Mouse (Mus musculus) hindbrain, postnatal 0 days (tissue): ENCODE results near the gene Supt16. TPM values are rescaled to one million over a fixed set of nuclear protein-coding genes. Genes with fewer than 3 reads are reported as not detected.

Experiments used
- ATAC-seq: fragments of 200-750 bp; cut with Nextera tagmentation; 2 replicates; pipeline ENCODE4 v1.8.0; 2017; ENCODE audit warnings: mild to moderate bottlenecking, moderate TSS enrichment, moderate library complexity
- DNase-seq: peaks from one replicate; pipeline ENCODE4 v3.0.0-alpha.2; 2015; ENCODE audit warnings: low spot score
- H3K27ac ChIP-seq: fragments of 300-500 bp; sonication (generic); 2 replicates; pipeline ENCODE4 v1.5.1; 2014; ENCODE audit warnings: mild to moderate bottlenecking
- H3K27me3 ChIP-seq: fragments of 300-500 bp; sonication (generic); 2 replicates; pipeline ENCODE4 v1.6.1; 2014; ENCODE audit warnings: low read length, mixed read lengths; ENCODE audit not compliant: insufficient read depth
- H3K36me3 ChIP-seq: fragments of 300-500 bp; sonication (generic); 2 replicates; pipeline ENCODE4 v1.6.1; 2014; ENCODE audit warnings: low read length, mixed read lengths; ENCODE audit not compliant: insufficient read depth
- H3K4me1 ChIP-seq: fragments of 300-500 bp; sonication (generic); 2 replicates; pipeline ENCODE4 v1.6.1; 2014; ENCODE audit warnings: antibody characterized with exemption, low read length, mixed read lengths; ENCODE audit not compliant: insufficient read depth
- H3K4me2 ChIP-seq: fragments of 300-500 bp; sonication (generic); 2 replicates; pipeline ENCODE4 v1.6.1; 2014; ENCODE audit warnings: low read depth, mild to moderate bottlenecking, low read length, moderate library complexity, mixed read lengths
- H3K4me3 ChIP-seq: fragments of 300-500 bp; sonication (generic); 2 replicates; pipeline ENCODE4 v1.5.1; 2014; ENCODE audit warnings: low read length
- H3K9ac ChIP-seq: fragments of 300-500 bp; sonication (generic); replicated peaks from 2 replicates; pipeline ENCODE4 v1.6.1; 2014; ENCODE audit warnings: mild to moderate bottlenecking, low read length, moderate library complexity, mixed read lengths
- H3K9me3 ChIP-seq: fragments of 300-500 bp; sonication (generic); 2 replicates; pipeline ENCODE4 v1.6.1; 2016; ENCODE audit warnings: low read length, mixed read lengths
- CTCF ChIP-seq: IDR thresholded peaks from 2 replicates; pipeline ENCODE4 v1.5.1; 2016; ENCODE audit warnings: antibody characterized with exemption, control low read depth, low read depth
- WGBS: fragments of 180-500 bp; shearing (Covaris S2); extraction: QIAGEN DNeasy Blood & Tissue Kit; methylation state at CpG from one replicate; pipeline ENCODE4 v1.1.7; 2014; 5-methylcytosine and 5-hydroxymethylcytosine counted together
- polyA plus RNA-seq: library from polyadenylated mRNA; unstranded; fragments of >200 nt; fragmentation: Nextera tagmentation; extraction: Ambion mirVana; gene quantifications from 2 replicates; pipeline ENCODE4 v1.2.1, GENCODE M21; 2015
- total RNA-seq: library from RNA; depleted of rRNA; stranded (reverse); fragments of >200 nt; gene quantifications from 2 replicates; pipeline ENCODE4 v1.2.3, GENCODE M21; 2014

Supt16 gene
- total and polyA plus RNA-seq, 2 experiments from 2014 or later, result 28.4 to 43.8 TPM

GRCm38 (mm10) chr14:52190740-52191359, 6.4 kb downstream of the Supt16 start:
- Histone ChIP-seq H3K9me3 (no peaks in the 10 kb centered on the region), H3K4me3 (no peak overlapping the region), H3K36me3 (0 out of 2 replicates have a peak, but pooled peaks cover 4% of the 10 kb centered on the region), H3K27ac (no peak overlapping the region), H3K4me2 (no peak overlapping the region), H3K9ac (no peak overlapping the region), H3K4me1 (no peaks in the 10 kb centered on the region), H3K27me3 (no peaks in the 10 kb centered on the region)
- ATAC-seq (no peak), DNase-seq (peak; percentile 46)
- peak; percentile 67 for TF ChIP-seq CTCF

GRCm38 (mm10) chr14:52189519-52189918, 7.7 kb downstream of the Supt16 start:
- no peaks in the 10 kb centered on the region for H3K27me3 ChIP-seq
- no peak overlapping the region for H3K4me3 ChIP-seq
- H3K27ac ChIP-seq, result no peak overlapping the region
- no peak overlapping the region for H3K9ac ChIP-seq
- 67% methylated on average over 2 of the region's 2 CpGs for WGBS
- TF ChIP-seq CTCF, result peak; percentile 52
- H3K36me3 ChIP-seq, result 0 out of 2 replicates have a peak, but pooled peaks cover 4% of the 10 kb centered on the region
- H3K4me1 ChIP-seq, result no peaks in the 10 kb centered on the region
- DNase-seq (peak; percentile 20), ATAC-seq (no peak)
- H3K4me2 ChIP-seq, result no peak overlapping the region
- H3K9me3 ChIP-seq, result no peaks in the 10 kb centered on the region

GRCm38 (mm10) chr14:52188788-52189187, 8.4 kb downstream of the Supt16 start:
- no peaks in the 10 kb centered on the region for H3K9me3 ChIP-seq

GRCm38 (mm10) chr14:52166571-52166970, 30.6 kb downstream of the Supt16 start:
- WGBS, result 88% methylated on average over 2 of the region's 2 CpGs
- no peak for ATAC-seq
- H3K27me3 ChIP-seq, result no peaks in the 10 kb centered on the region
- H3K9me3 ChIP-seq, result no peaks in the 10 kb centered on the region
- H3K4me1 ChIP-seq, result no peaks in the 10 kb centered on the region
- no peak for DNase-seq
- no peak overlapping the region for H3K4me3 ChIP-seq
- H3K36me3 ChIP-seq, result peaks cover 49% of the 10 kb centered on the region
- no peak for TF ChIP-seq CTCF
- no peak overlapping the region for H3K4me2 ChIP-seq
- H3K9ac ChIP-seq, result no peak overlapping the region
- H3K27ac ChIP-seq, result no peak overlapping the region

More at GRCm38 (mm10) chr14:52188788-52189187, 8.4 kb downstream of the Supt16 start:
- Histone ChIP-seq H3K9ac (no peak overlapping the region), H3K27me3 (no peaks in the 10 kb centered on the region), H3K4me1 (no peaks in the 10 kb centered on the region), H3K4me3 (no peak overlapping the region), H3K27ac (no peak overlapping the region), H3K4me2 (no peak overlapping the region), H3K36me3 (0 out of 2 replicates have a peak, but pooled peaks cover 4% of the 10 kb centered on the region)
- 88% methylated on average over 1 of the region's 1 CpGs for WGBS
- TF ChIP-seq CTCF, result no peak
- ATAC-seq (no peak), DNase-seq (no peak)

DNA sequence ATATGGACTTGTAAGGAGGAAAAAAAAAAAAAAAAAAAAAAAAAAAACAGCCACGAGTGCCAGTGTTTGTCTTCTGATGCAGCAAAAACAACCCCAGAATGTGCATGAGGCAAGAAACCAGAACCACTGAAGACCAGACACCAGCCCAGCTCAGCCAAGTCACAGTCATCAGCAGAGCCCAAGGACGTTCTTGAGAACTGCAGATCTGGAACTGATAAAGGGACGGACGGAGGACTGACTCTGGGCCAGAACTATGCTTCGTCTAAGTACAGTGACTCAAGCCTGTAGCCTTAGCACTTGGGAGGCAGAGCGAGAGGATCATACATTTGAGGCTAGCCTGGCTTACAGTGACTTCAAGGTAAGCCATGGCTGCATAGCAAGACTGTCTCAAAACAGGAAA, 36.3 kb downstream of the Supt16 start:
- no peak for TF ChIP-seq CTCF
- Histone ChIP-seq H3K27ac (no peak overlapping the region), H3K9ac (no peak overlapping the region), H3K4me1 (no peaks in the 10 kb centered on the region), H3K4me2 (no peak overlapping the region), H3K4me3 (no peak overlapping the region), H3K36me3 (peaks cover 45% of the 10 kb centered on the region), H3K27me3 (no peaks in the 10 kb centered on the region), H3K9me3 (no peaks in the 10 kb centered on the region)
- 89% methylated on average over 6 of the region's 6 CpGs for WGBS
- DNase-seq (no peak), ATAC-seq (no peak)

DNA sequence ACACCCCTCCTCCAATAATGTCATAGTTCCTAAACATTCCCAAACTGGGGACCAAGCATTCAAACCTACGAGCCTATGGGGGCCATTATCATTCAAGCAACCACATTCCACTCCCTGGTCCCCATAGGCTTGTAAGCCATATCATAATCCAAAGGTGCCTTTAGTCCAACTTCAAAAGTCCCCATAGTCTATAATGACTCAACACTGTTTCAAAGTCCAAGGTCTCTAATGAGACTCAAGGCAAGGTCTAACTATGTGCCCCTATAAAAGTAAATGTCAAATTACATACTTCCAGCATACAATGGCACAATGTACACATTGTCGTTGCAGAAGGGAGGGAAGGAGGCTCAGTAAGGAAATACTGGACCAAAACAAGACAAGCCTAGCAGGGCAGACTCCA, 42.2 kb downstream of the Supt16 start:
- Histone ChIP-seq H3K4me2 (no peak overlapping the region), H3K4me1 (no peaks in the 10 kb centered on the region), H3K27ac (no peak overlapping the region), H3K9me3 (no peaks in the 10 kb centered on the region), H3K4me3 (no peak overlapping the region), H3K36me3 (no peaks in the 10 kb centered on the region; the same call in 1 of the 2 replicates), H3K27me3 (no peaks in the 10 kb centered on the region), H3K9ac (no peak overlapping the region)
- DNase-seq (no peak), ATAC-seq (no peak)
- 91% methylated on average over 2 of the region's 2 CpGs for WGBS
- no peak for TF ChIP-seq CTCF

- no peak overlapping the region for H3K4me3 ChIP-seq
- no peaks in the 10 kb centered on the region for H3K36me3 ChIP-seq
- ATAC-seq (no peak), DNase-seq (no peak)
- H3K4me2 ChIP-seq, result no peak overlapping the region
- WGBS, result 25% methylated on average over 3 of the region's 3 CpGs
- H3K27ac ChIP-seq, result 0 out of 2 replicates have a peak overlapping the region, but pooled peaks have one; percentile 61
- H3K9me3 ChIP-seq, result no peaks in the 10 kb centered on the region
- H3K9ac ChIP-seq, result no peak overlapping the region
- no peaks in the 10 kb centered on the region for H3K27me3 ChIP-seq
- no peaks in the 10 kb centered on the region for H3K4me1 ChIP-seq
- no peak for TF ChIP-seq CTCF
Observed at GRCm38 (mm10) chr14:52152613-52153012, 44.6 kb downstream of the Supt16 start.
